In genomic region chr2:83792102-83792501, GRCm38 (mm10) we compare ENCODE assay signal across 23 mouse cellular contexts. TPM values are rescaled to one million over a fixed set of nuclear protein-coding genes. Genes with fewer than 3 reads are reported as not detected.
A peak's percentile ranks its signal among the peaks of the same experiment; 100 is the strongest.
DNase-seq lines count a peak whose midpoint lies in the region; ATAC-seq and TF ChIP-seq lines count a peak whose summit lies in the region.
"Had no signal": no experiment of that assay in that cellular context is flagged by ENCODE, and none has a peak within 500 bp of the region (broad histone marks: within the 10 kb centered on the region; RNA-seq: fewer than 3 reads in every experiment).

No protein-coding gene starts in this region.

- no peak overlapping the region for H3K4me3 ChIP-seq in forebrain, embryonic 12.5 days (replicated peaks)
- H3K4me3 ChIP-seq in forebrain, embryonic 11.5 days (ENCODE audit: low read depth, low read length): no peak overlapping the region
- H3K4me3 ChIP-seq in forebrain, embryonic 15.5 days: peak overlapping the region; percentile 22; the same call in 1 of the 2 replicates
- H3K4me3 ChIP-seq in hindbrain, embryonic 16.5 days (ENCODE audit: low read length): no peak overlapping the region
- H3K4me3 ChIP-seq in midbrain, embryonic 16.5 days (ENCODE audit: low read depth, low read length): peak overlapping the region; percentile 29; the same call in 1 of the 2 replicates
- no peak overlapping the region for H3K4me3 ChIP-seq in lung, postnatal 0 days (ENCODE audit: low read depth, low read length)
- H3K4me3 ChIP-seq: heart, embryonic 13.5 days; limb, embryonic 12.5 days; neural tube, embryonic 15.5 days had no signal

- H3K9me3 ChIP-seq in forebrain, embryonic 12.5 days: no peaks in the 10 kb centered on the region
- no peaks in the 10 kb centered on the region for H3K9me3 ChIP-seq in forebrain, embryonic 11.5 days (ENCODE audit: control insufficient read depth, low read length)
- no peaks in the 10 kb centered on the region for H3K9me3 ChIP-seq in forebrain, embryonic 15.5 days
- no peaks in the 10 kb centered on the region for H3K9me3 ChIP-seq in hindbrain, embryonic 16.5 days (ENCODE audit: control insufficient read depth, low read length)
- H3K9me3 ChIP-seq in midbrain, embryonic 16.5 days (replicated peaks; ENCODE audit: control insufficient read depth, low read length, poor library complexity, severe bottlenecking): no peaks in the 10 kb centered on the region
- no peaks in the 10 kb centered on the region; the same call in 1 of the 2 replicates for H3K9me3 ChIP-seq in lung, postnatal 0 days (ENCODE audit: low read length)
- H3K9me3 ChIP-seq: heart, embryonic 13.5 days; limb, embryonic 12.5 days; neural tube, embryonic 15.5 days had no signal

- no peak overlapping the region for H3K9ac ChIP-seq in forebrain, embryonic 12.5 days
- H3K9ac ChIP-seq in forebrain, embryonic 11.5 days (ENCODE audit: low read length): no peak overlapping the region
- H3K9ac ChIP-seq in forebrain, embryonic 15.5 days (replicated peaks): no peak overlapping the region; the same call in 1 of the 2 replicates
- H3K9ac ChIP-seq in hindbrain, embryonic 16.5 days (ENCODE audit: low read depth, low read length): peak overlapping the region; percentile 13; the same call in 1 of the 2 replicates
- peak overlapping the region; percentile 4; the same call in 1 of the 2 replicates for H3K9ac ChIP-seq in midbrain, embryonic 16.5 days (ENCODE audit: low read depth, low read length)
- H3K9ac ChIP-seq in lung, postnatal 0 days (replicated peaks; ENCODE audit: low read depth): no peak overlapping the region
- H3K9ac ChIP-seq: heart, embryonic 13.5 days; limb, embryonic 12.5 days; liver, postnatal 0 days; neural tube, embryonic 15.5 days had no signal

- H3K4me2 ChIP-seq in forebrain, embryonic 12.5 days: 0 out of 2 replicates have a peak overlapping the region, but pooled peaks have one; percentile 19
- H3K4me2 ChIP-seq in forebrain, embryonic 11.5 days (ENCODE audit: low read depth, low read length, severe bottlenecking): no peak overlapping the region
- peak overlapping the region; percentile 34 for H3K4me2 ChIP-seq in forebrain, embryonic 15.5 days (replicated peaks)
- H3K4me2 ChIP-seq in hindbrain, embryonic 16.5 days (ENCODE audit: low read length): peak overlapping the region; percentile 37
- peak overlapping the region; percentile 52 for H3K4me2 ChIP-seq in midbrain, embryonic 16.5 days (ENCODE audit: low read length)
- no peak overlapping the region for H3K4me2 ChIP-seq in lung, postnatal 0 days (replicated peaks; ENCODE audit: low read depth, low read length)
- H3K4me2 ChIP-seq: heart, embryonic 13.5 days; limb, embryonic 12.5 days; liver, embryonic 11.5 days; neural tube, embryonic 15.5 days had no signal

- TF ChIP-seq CTCF in lung, postnatal 0 days (IDR thresholded peaks at IDR 0.05): no peak

- H3K27ac ChIP-seq in forebrain, embryonic 12.5 days: 0 out of 2 replicates have a peak overlapping the region, but pooled peaks have one; percentile 14
- no peak overlapping the region for H3K27ac ChIP-seq in forebrain, embryonic 11.5 days (ENCODE audit: low read depth, low read length)
- no peak overlapping the region for H3K27ac ChIP-seq in forebrain, embryonic 15.5 days (replicated peaks)
- no peak overlapping the region for H3K27ac ChIP-seq in hindbrain, embryonic 16.5 days (ENCODE audit: low read depth, low read length)
- H3K27ac ChIP-seq in midbrain, embryonic 16.5 days (ENCODE audit: low read length): peak overlapping the region; percentile 28; the same call in 1 of the 2 replicates
- H3K27ac ChIP-seq in lung, postnatal 0 days (ENCODE audit: low read length): no peak overlapping the region
- H3K27ac ChIP-seq: heart, embryonic 13.5 days; limb, embryonic 12.5 days; neural tube, embryonic 15.5 days had no signal

- 0 out of 2 replicates have a peak, but pooled peaks have one; percentile 15 for ATAC-seq in forebrain, embryonic 12.5 days (ENCODE audit: low FRiP score)
- no peak for ATAC-seq in forebrain, embryonic 11.5 days (replicated peaks; ENCODE audit: low FRiP score)
- peak; percentile 53 for ATAC-seq in forebrain, embryonic 15.5 days (replicated peaks)
- no peak for ATAC-seq in hindbrain, embryonic 16.5 days
- ATAC-seq in midbrain, embryonic 16.5 days: peak; percentile 72; the same call in 1 of the 2 replicates
- no peak for ATAC-seq in lung, postnatal 0 days
- ATAC-seq: activated CD4-positive, CD25-positive, alpha-beta regulatory T cell, adult 4 months; intestine, postnatal 0 days; liver, postnatal 0 days had no signal

- peaks cover 18% of the 10 kb centered on the region for H3K36me3 ChIP-seq in forebrain, embryonic 12.5 days (replicated peaks)
- H3K36me3 ChIP-seq in forebrain, embryonic 11.5 days (ENCODE audit: control insufficient read depth, insufficient read depth, low read length): no peaks in the 10 kb centered on the region
- H3K36me3 ChIP-seq in forebrain, embryonic 15.5 days: no peaks in the 10 kb centered on the region
- H3K36me3 ChIP-seq in hindbrain, embryonic 16.5 days (ENCODE audit: control insufficient read depth, insufficient read depth, low read length): no peaks in the 10 kb centered on the region; the same call in 1 of the 2 replicates
- no peaks in the 10 kb centered on the region for H3K36me3 ChIP-seq in midbrain, embryonic 16.5 days (ENCODE audit: control insufficient read depth, insufficient read depth, low read length)
- peaks cover 51% of the 10 kb centered on the region for H3K36me3 ChIP-seq in lung, postnatal 0 days (ENCODE audit: insufficient read depth, low read length)

- H3K4me1 ChIP-seq in forebrain, embryonic 12.5 days: peaks cover 6% of the 10 kb centered on the region; the same call in 1 of the 2 replicates
- no peaks in the 10 kb centered on the region for H3K4me1 ChIP-seq in forebrain, embryonic 11.5 days (replicated peaks; ENCODE audit: control insufficient read depth, insufficient read depth, low read length)
- 0 out of 2 replicates have a peak, but pooled peaks cover 4% of the 10 kb centered on the region for H3K4me1 ChIP-seq in forebrain, embryonic 15.5 days
- no peaks in the 10 kb centered on the region for H3K4me1 ChIP-seq in hindbrain, embryonic 16.5 days (ENCODE audit: control insufficient read depth, insufficient read depth, low read depth, low read length)
- 0 out of 2 replicates have a peak, but pooled peaks cover 2% of the 10 kb centered on the region for H3K4me1 ChIP-seq in midbrain, embryonic 16.5 days (ENCODE audit: control insufficient read depth, insufficient read depth, low read length)
- H3K4me1 ChIP-seq in lung, postnatal 0 days (ENCODE audit: insufficient read depth, low read depth, low read length): no peaks in the 10 kb centered on the region
- H3K4me1 ChIP-seq: heart, embryonic 13.5 days; limb, embryonic 12.5 days; neural tube, embryonic 15.5 days had no signal

- no peaks in the 10 kb centered on the region for H3K27me3 ChIP-seq in forebrain, embryonic 12.5 days
- no peaks in the 10 kb centered on the region for H3K27me3 ChIP-seq in forebrain, embryonic 11.5 days (ENCODE audit: control insufficient read depth, insufficient read depth, low read length)
- no peaks in the 10 kb centered on the region for H3K27me3 ChIP-seq in forebrain, embryonic 15.5 days
- no peaks in the 10 kb centered on the region for H3K27me3 ChIP-seq in hindbrain, embryonic 16.5 days (replicated peaks; ENCODE audit: control insufficient read depth, insufficient read depth, low read length)
- H3K27me3 ChIP-seq in midbrain, embryonic 16.5 days (ENCODE audit: control insufficient read depth, insufficient read depth, low read depth, low read length): no peaks in the 10 kb centered on the region
- no peaks in the 10 kb centered on the region for H3K27me3 ChIP-seq in lung, postnatal 0 days (replicated peaks; ENCODE audit: insufficient read depth, low read length)
- H3K27me3 ChIP-seq: heart, embryonic 13.5 days; limb, embryonic 12.5 days; neural tube, embryonic 15.5 days had no signal

- TF ChIP-seq EP300 in lung, postnatal 0 days (IDR thresholded peaks at IDR 0.05): no peak

- DNase-seq in forebrain, embryonic 11.5 days (ENCODE audit: low spot score): no peak
- DNase-seq in yolk sac, embryonic 10.5 days (ENCODE audit: low spot score): no peak
- no peak for DNase-seq in lung, postnatal 0 days (ENCODE audit: low spot score)
- DNase-seq: adrenal gland, adult 8-10 months; cerebellum, adult 2 months; cerebellum, postnatal 36 days; gastrocnemius, postnatal 25 days; heart, adult 18-20 months; heart, postnatal 14 days; kidney, postnatal 25 days; liver, postnatal 0 days; lung, postnatal 10 days; thymus, postnatal 25 days had no signal

- WGBS in forebrain, embryonic 12.5 days: 66% methylated on average over 4 of the region's 4 CpGs
- WGBS in forebrain, embryonic 11.5 days: 73% methylated on average over 4 of the region's 4 CpGs
- 42% methylated on average over 4 of the region's 4 CpGs for WGBS in forebrain, embryonic 15.5 days
- 63% methylated on average over 4 of the region's 4 CpGs for WGBS in hindbrain, embryonic 16.5 days
- 38% methylated on average over 4 of the region's 4 CpGs for WGBS in midbrain, embryonic 16.5 days
- 91% methylated on average over 4 of the region's 4 CpGs for WGBS in lung, postnatal 0 days

RNA-seq across cellular contexts. Expression of gene Fam171b, which starts 20.3 kb away (rescaled TPM):
- 57.9 and 68.7 TPM in 2 replicates for polyA plus RNA-seq in forebrain, embryonic 12.5 days (2016; fragmentation: Nextera tagmentation; extraction: Ambion mirVana)
- 56.6 and 58.9 TPM in 2 replicates for polyA plus RNA-seq in forebrain, embryonic 11.5 days (2014; fragmentation: Nextera tagmentation; extraction: Ambion mirVana)
- polyA plus RNA-seq in forebrain, embryonic 15.5 days (2015; fragmentation: Nextera tagmentation; extraction: Ambion mirVana): 63.5 and 67.5 TPM in 2 replicates
- polyA plus RNA-seq in hindbrain, embryonic 16.5 days (2015; fragmentation: Nextera tagmentation; extraction: Ambion mirVana): 77.1 and 80.4 TPM in 2 replicates
- 87.2 and 94.6 TPM in 2 replicates for polyA plus RNA-seq in midbrain, embryonic 16.5 days (2015; fragmentation: Nextera tagmentation; extraction: Ambion mirVana)
- 0.26 and 0.29 TPM in 2 replicates for polyA plus RNA-seq in lung, postnatal 0 days (2015; fragmentation: Nextera tagmentation; extraction: Ambion mirVana)

Comparison
In these comparisons a context has a peak if more than half of its experiments do, and no peak if none do; other contexts are left out.
1. ATAC-seq: peak in forebrain, embryonic 12.5 days (single experiment), forebrain, embryonic 15.5 days (single experiment) and midbrain, embryonic 16.5 days (single experiment); none in forebrain, embryonic 11.5 days (single experiment), hindbrain, embryonic 16.5 days (single experiment) and lung, postnatal 0 days (single experiment).
2. H3K27ac ChIP-seq: peak in forebrain, embryonic 12.5 days (single experiment) and midbrain, embryonic 16.5 days (single experiment); none in forebrain, embryonic 11.5 days (single experiment), forebrain, embryonic 15.5 days (single experiment), hindbrain, embryonic 16.5 days (single experiment) and lung, postnatal 0 days (single experiment).
3. H3K4me2 ChIP-seq: peak in forebrain, embryonic 12.5 days (single experiment), forebrain, embryonic 15.5 days (single experiment), hindbrain, embryonic 16.5 days (single experiment) and midbrain, embryonic 16.5 days (single experiment); none in forebrain, embryonic 11.5 days (single experiment) and lung, postnatal 0 days (single experiment).
4. H3K4me3 ChIP-seq: peak in forebrain, embryonic 15.5 days (single experiment) and midbrain, embryonic 16.5 days (single experiment); none in forebrain, embryonic 12.5 days (single experiment), forebrain, embryonic 11.5 days (single experiment), hindbrain, embryonic 16.5 days (single experiment) and lung, postnatal 0 days (single experiment).
5. H3K9ac ChIP-seq: peak in hindbrain, embryonic 16.5 days (single experiment) and midbrain, embryonic 16.5 days (single experiment); none in forebrain, embryonic 12.5 days (single experiment), forebrain, embryonic 11.5 days (single experiment), forebrain, embryonic 15.5 days (single experiment) and lung, postnatal 0 days (single experiment).
6. RNA of gene Fam171b, which starts 20.3 kb away (polyA plus RNA-seq): 87.2 to 94.6 TPM in midbrain, embryonic 16.5 days, 77.1 to 80.4 TPM in hindbrain, embryonic 16.5 days, 63.5 to 67.5 TPM in forebrain, embryonic 15.5 days, 56.6 to 58.9 TPM in forebrain, embryonic 11.5 days and 57.9 to 68.7 TPM in forebrain, embryonic 12.5 days; 0.26 to 0.29 TPM in lung, postnatal 0 days; every median in the first group is over 10 times any median in the second.